Mouse (Mus musculus) CH12.LX (cell line): Measurements from ENCODE around the gene Rnf168. TPM values are rescaled to one million over a fixed set of nuclear protein-coding genes. Genes with fewer than 3 reads are reported as not detected.

Experiments used
- DNase-seq: peaks from one replicate; pipeline ENCODE4 v3.0.0-alpha.2; 2013; ENCODE audit errors: extremely low read depth
- H3K27ac ChIP-seq: 2 replicates; pipeline ENCODE4 v1.5.1; 2012; ENCODE audit warnings: low read depth, mild to moderate bottlenecking, control low read depth, moderate library complexity; ENCODE audit not compliant: insufficient read depth
- H3K27me3 ChIP-seq: replicated peaks from 2 replicates; pipeline ENCODE3; 2012; ENCODE audit warnings: inconsistent platforms
- H3K36me3 ChIP-seq, 2 experiments: replicated peaks in 1 of 2; 2 replicates each; pipeline versions ENCODE3 to v1.6.1; 2012; ENCODE audit warnings: inconsistent platforms in 1 of 2, low read length in 1 of 2, mild to moderate bottlenecking in 1 of 2, mixed read lengths in 1 of 2, moderate library complexity in 1 of 2; ENCODE audit not compliant: control insufficient read depth in 1 of 2, insufficient read depth in 1 of 2
- H3K4me1 ChIP-seq, 2 experiments: 2 replicates each; pipeline ENCODE4 v1.6.1; 2012; ENCODE audit warnings: inconsistent platforms in 1 of 2, moderate library complexity in 1 of 2; ENCODE audit not compliant: insufficient read depth in 2 of 2, control insufficient read depth in 1 of 2
- H3K4me2 ChIP-seq: 2 replicates; pipeline ENCODE4 v1.6.1; 2012; ENCODE audit warnings: low read depth, mild to moderate bottlenecking, control low read depth; ENCODE audit not compliant: poor library complexity, insufficient read depth, severe bottlenecking
- H3K4me3 ChIP-seq, 3 experiments: fragments of 150-350 bp in 1 of 3; sonication (generic) in 1 of 3; replicated peaks in 1 of 3; 2 replicates each; pipeline versions ENCODE3 to v1.5.1; 2011 to 2012; ENCODE audit warnings: low read depth in 2 of 3, low read length in 2 of 3, mild to moderate bottlenecking in 2 of 3, moderate library complexity in 2 of 3, control low read depth in 1 of 3, improper control_type of control experiment in 1 of 3, inconsistent platforms in 1 of 3, mixed read lengths in 1 of 3; ENCODE audit not compliant: poor library complexity in 1 of 3
- H3K79me2 ChIP-seq: replicated peaks from 2 replicates; pipeline ENCODE4 v1.6.1; 2012; ENCODE audit warnings: mild to moderate bottlenecking, moderate library complexity; ENCODE audit not compliant: control insufficient read depth, poor library complexity, insufficient read depth, severe bottlenecking; ENCODE audit errors: extremely low read depth
- H3K9ac ChIP-seq: 2 replicates; pipeline ENCODE4 v1.6.1; 2012; ENCODE audit warnings: low read depth, mild to moderate bottlenecking, control low read depth, moderate library complexity; ENCODE audit not compliant: insufficient read depth
- H3K9me3 ChIP-seq: replicated peaks from 2 replicates; pipeline ENCODE3; 2012; ENCODE audit warnings: low read length, inconsistent platforms, mixed read lengths
- BHLHE40 ChIP-seq: IDR thresholded peaks from 2 replicates; pipeline ENCODE4 v1.6.1; 2011; ENCODE audit warnings: mild to moderate bottlenecking, low read depth, low read length, improper control_type of control experiment
- CHD1 ChIP-seq: IDR thresholded peaks from 2 replicates; pipeline ENCODE4 v1.6.1; 2012; ENCODE audit warnings: low read depth, low read length, improper control_type of control experiment, inconsistent platforms
- CTCF ChIP-seq, 2 experiments: IDR thresholded peaks in 1 of 2; conservative IDR thresholded peaks in 1 of 2; 2 replicates each; pipeline ENCODE4 v1.5.1; 2011 to 2012; ENCODE audit warnings: low read depth in 2 of 2, low read length in 2 of 2, improper control_type of control experiment in 1 of 2, inconsistent platforms in 1 of 2, mild to moderate bottlenecking in 1 of 2, moderate library complexity in 1 of 2
- ELF1 ChIP-seq: IDR thresholded peaks from 2 replicates; pipeline ENCODE4 v1.6.1; 2014; ENCODE audit warnings: low read depth, mild to moderate bottlenecking, inconsistent platforms, low read length, improper control_type of control experiment
- EP300 ChIP-seq: IDR thresholded peaks from 2 replicates; pipeline ENCODE4 v1.6.1; 2011; ENCODE audit warnings: low read length, improper control_type of control experiment
- GABPA ChIP-seq: IDR thresholded peaks from 2 replicates; pipeline ENCODE4 v1.6.1; 2012; ENCODE audit warnings: low read depth, low read length, improper control_type of control experiment, inconsistent platforms; ENCODE audit not compliant: insufficient replicate concordance
- JUND ChIP-seq: conservative IDR thresholded peaks from 2 replicates; pipeline ENCODE4 v1.6.1; 2011; ENCODE audit warnings: low read depth, low read length, improper control_type of control experiment
- KAT2A ChIP-seq: IDR thresholded peaks from 2 replicates; pipeline ENCODE4 v1.6.1; 2012; ENCODE audit warnings: low read length, improper control_type of control experiment, inconsistent platforms; ENCODE audit not compliant: insufficient replicate concordance
- MAFK ChIP-seq: IDR thresholded peaks from 2 replicates; pipeline ENCODE4 v1.6.1; 2011; ENCODE audit warnings: low read length, improper control_type of control experiment; ENCODE audit not compliant: insufficient replicate concordance
- MXI1 ChIP-seq: IDR thresholded peaks from 2 replicates; pipeline ENCODE4 v1.6.1; 2011; ENCODE audit warnings: mild to moderate bottlenecking, low read depth, low read length, improper control_type of control experiment
- NRF1 ChIP-seq: IDR thresholded peaks from 2 replicates; pipeline ENCODE4 v1.6.1; 2014; ENCODE audit warnings: low read depth, mild to moderate bottlenecking, inconsistent platforms, low read length, improper control_type of control experiment, moderate library complexity
- POLR2A ChIP-seq: IDR thresholded peaks from 2 replicates; pipeline ENCODE4 v1.6.1; 2011; ENCODE audit warnings: low read depth, mild to moderate bottlenecking, improper control_type of control experiment, low read length
- TBP ChIP-seq: conservative IDR thresholded peaks from 2 replicates; pipeline ENCODE4 v1.6.1; 2011; ENCODE audit warnings: low read depth, low read length, improper control_type of control experiment
- ZKSCAN1 ChIP-seq: IDR thresholded peaks from 2 replicates; pipeline ENCODE4 v1.6.1; 2012; ENCODE audit warnings: low read depth, inconsistent platforms, low read length, improper control_type of control experiment, borderline replicate concordance
- ZMIZ1 ChIP-seq: IDR thresholded peaks from 2 replicates; pipeline ENCODE4 v1.6.1; 2012; ENCODE audit warnings: low read depth, mild to moderate bottlenecking, inconsistent platforms, low read length, improper control_type of control experiment
- ZNF384 ChIP-seq: IDR thresholded peaks from 2 replicates; pipeline ENCODE4 v1.6.1; 2012; ENCODE audit warnings: low read depth, low read length, improper control_type of control experiment, inconsistent platforms
- dilution Hi-C: fragments of 300-500 bp; cut with MboI; formaldehyde crosslinking; loops from 2 replicates; pipeline ENCODE4 v1.14.3; 2020; ENCODE audit warnings: low sequenced_read_pairs; ENCODE audit not compliant: extremely low pct_unique_long_range_greater_than_20kb, extremely low pct_ligation_motif_present
- in situ Hi-C: fragments of 300-500 bp; cut with MboI; formaldehyde crosslinking; loops from 3 replicates; pipeline ENCODE4 v1.14.3; 2019; ENCODE audit warnings: low sequenced_read_pairs, low pct_ligation_motif_present, low pct_unique_long_range_greater_than_20kb, mixed read lengths
- polyA plus RNA-seq: library from polyadenylated mRNA; unstranded; fragments of >175 nt; gene quantifications from 2 replicates; pipeline ENCODE4 v1.2.1, GENCODE M21; 2012; ENCODE audit warnings: low read depth; ENCODE audit not compliant: insufficient read length
- total RNA-seq, 2 experiments: library from RNA; depleted of rRNA; stranded (reverse); fragments of 300-350 nt in 1 of 2; fragments of >200 nt in 1 of 2; gene quantifications; 2 replicates each; pipeline ENCODE4 v1.2.3; 2012 to 2014

The Rnf168 gene
- total and polyA plus RNA-seq, 3 experiments = 20.5 to 37.9 (median 22.2) TPM

GRCm38 (mm10) chr16:32336026-32336780, 58.9 kb downstream of the Rnf168 start:
- Histone ChIP-seq H3K9me3 (no peaks in the 10 kb centered on the region), H3K36me3 (peaks cover 0 to 12% of the 10 kb centered on the region in 2 experiments), H3K27me3 (no peaks in the 10 kb centered on the region), H3K4me2 (no peak overlapping the region), H3K4me1 (peaks cover 5 to 60% of the 10 kb centered on the region in 2 experiments; a peak in 3 of 4 replicates), H3K4me3 (no peak overlapping the region), H3K27ac (no peak overlapping the region), H3K9ac (no peak overlapping the region), H3K79me2 (peaks cover 76% of the 10 kb centered on the region)
- dilution Hi-C loops = no loop called here
- no peak for TF ChIP-seq ELF1
- no peak for TF ChIP-seq CTCF (conservative IDR thresholded peaks at IDR 0.05 in 1 of 2, IDR thresholded peaks at IDR 0.05 in 1 of 2; ENCODE audit: low read depth in 2 of 2, low read length in 2 of 2)
- TF ChIP-seq ZKSCAN1 = no peak
- no peak for TF ChIP-seq KAT2A
- TF ChIP-seq POLR2A = no peak
- in situ Hi-C loops = no loop called here
- no peak for DNase-seq

GRCm38 (mm10) chr16:32337001-32337400, 59.7 kb downstream of the Rnf168 start:
- DNase-seq = no peak
- Histone ChIP-seq H3K4me2 (no peak overlapping the region), H3K27ac (no peak overlapping the region), H3K79me2 (peaks cover 80% of the 10 kb centered on the region), H3K9me3 (no peaks in the 10 kb centered on the region), H3K4me1 (peaks cover 5 to 62% of the 10 kb centered on the region in 2 experiments; a peak in 3 of 4 replicates), H3K4me3 (no peak overlapping the region), H3K9ac (no peak overlapping the region), H3K27me3 (no peaks in the 10 kb centered on the region), H3K36me3 (peaks cover 0 to 12% of the 10 kb centered on the region in 2 experiments)
- TF ChIP-seq TBP = no peak
- no peak for TF ChIP-seq ZNF384
- no peak for TF ChIP-seq CHD1
- TF ChIP-seq BHLHE40 = no peak
- TF ChIP-seq MXI1 = no peak
- no peak for TF ChIP-seq EP300
- TF ChIP-seq GABPA = no peak
- no peak for TF ChIP-seq NRF1
- TF ChIP-seq MAFK = no peak
- no peak for TF ChIP-seq JUND
- TF ChIP-seq ZMIZ1 = no peak
- dilution Hi-C loops = no loop called here
- in situ Hi-C loops = no loop called here
